Mouse (Mus musculus) MEL-GATA-1-ER (cell line): ENCODE data around the gene Tstd1.

Source experiments
- DNase-seq: peaks from one replicate; pipeline ENCODE4 v3.0.0-alpha.2; 2012; ENCODE audit warnings: low read depth; ENCODE audit errors: extremely low read depth

The Tstd1 gene

GRCm38 (mm10) chr1:171413608-171414007 lies 5.1 kb upstream of the Tstd1 start:
- no peak for DNase-seq

GRCm38 (mm10) chr1:171419291-171419882 lies 715 bp downstream of the Tstd1 start:
- DNase-seq = no peak

GRCm38 (mm10) chr1:171419905-171420304 lies 1.2 kb downstream of the Tstd1 start:
- no peak for DNase-seq

GRCm38 (mm10) chr1:171422504-171423095 lies 3.9 kb downstream of the Tstd1 start:
- no peak for DNase-seq

- DNase-seq = no peak
Measured at GRCm38 (mm10) chr1:171424638-171425037, 6.0 kb downstream of the Tstd1 start.

GRCm38 (mm10) chr1:171425126-171425525 lies 6.5 kb downstream of the Tstd1 start:
- no peak for DNase-seq

GRCm38 (mm10) chr1:171432158-171432557 lies 13.5 kb downstream of the Tstd1 start:
- DNase-seq = no peak

GRCm38 (mm10) chr1:171435288-171435814 lies 16.7 kb downstream of the Tstd1 start:
- no peak for DNase-seq

GRCm38 (mm10) chr1:171435974-171436373 lies 17.3 kb downstream of the Tstd1 start:
- DNase-seq = no peak

- DNase-seq = peak; percentile 47
Measured at GRCm38 (mm10) chr1:171437264-171438013, 18.8 kb downstream of the Tstd1 start, which contains the start of gene F11r. Gene F11r (plus strand): TSS chr1:171437535.

- DNase-seq = no peak
Measured at GRCm38 (mm10) chr1:171438014-171438670, 19.5 kb downstream of the Tstd1 start.

GRCm38 (mm10) chr1:171439072-171439471 lies 20.4 kb downstream of the Tstd1 start:
- no peak for DNase-seq

- DNase-seq = peak; percentile 76
Measured at GRCm38 (mm10) chr1:171440025-171440725, 21.5 kb downstream of the Tstd1 start.

GRCm38 (mm10) chr1:171441466-171442412 lies 23.1 kb downstream of the Tstd1 start:
- peak; percentile 79 for DNase-seq

- DNase-seq = no peak
Measured at GRCm38 (mm10) chr1:171442413-171442760, 23.7 kb downstream of the Tstd1 start.

- no peak for DNase-seq
Measured at GRCm38 (mm10) chr1:171445050-171445449, 26.4 kb downstream of the Tstd1 start.

- no peak for DNase-seq
Measured at GRCm38 (mm10) chr1:171446854-171447253, 28.2 kb downstream of the Tstd1 start.

- no peak for DNase-seq
Measured at GRCm38 (mm10) chr1:171447692-171448091, 29.0 kb downstream of the Tstd1 start.

GRCm38 (mm10) chr1:171450062-171450461 lies 31.4 kb downstream of the Tstd1 start:
- DNase-seq = no peak

- no peak for DNase-seq
Measured at GRCm38 (mm10) chr1:171451001-171451400, 32.3 kb downstream of the Tstd1 start.
